Mouse (Mus musculus): ENCODE data around the gene Marc1. TPM values are rescaled to one million over a fixed set of nuclear protein-coding genes. Genes with fewer than 3 reads are reported as not detected.

Marc1 gene
- polyA plus RNA-seq, 1 experiment from 2014 or later = 3.9 TPM

DNA sequence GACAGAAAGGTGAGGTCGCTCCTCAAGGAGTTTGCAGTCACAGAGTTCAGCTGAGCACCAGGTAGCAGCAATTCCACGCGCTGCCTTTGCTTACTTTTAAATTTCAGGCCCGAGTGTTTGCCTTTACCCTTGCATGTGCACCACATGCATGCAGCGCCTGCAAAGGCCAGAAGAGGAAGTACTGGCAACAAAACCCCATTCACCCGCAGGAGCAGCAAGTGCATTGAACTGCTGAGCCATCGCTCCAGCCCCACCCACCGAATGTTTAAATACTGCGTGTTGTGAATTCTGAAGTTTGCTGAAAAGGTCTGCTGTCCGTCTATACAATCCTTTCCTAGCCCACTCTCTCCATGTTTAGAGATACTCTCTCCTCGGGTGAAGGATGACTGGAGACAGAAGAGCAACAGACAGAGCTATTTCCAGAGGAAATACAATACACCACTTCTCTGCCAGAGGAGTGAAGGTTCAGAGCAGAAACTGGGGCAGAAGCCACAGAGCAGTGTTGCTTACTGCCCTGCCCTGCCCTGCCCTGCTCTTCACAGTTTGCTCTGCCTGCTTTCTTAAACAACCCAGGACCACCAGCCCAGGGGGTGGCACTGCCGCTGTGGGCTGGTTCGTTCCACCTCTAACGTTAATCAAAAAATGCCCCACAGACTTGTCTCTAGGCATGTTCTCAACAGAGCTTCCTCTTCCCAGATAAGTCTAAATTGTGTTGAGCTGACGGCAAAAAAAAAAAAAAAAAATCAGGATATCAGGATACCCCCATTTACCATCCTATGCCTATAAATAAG, 3.3 kb downstream of the Marc1 start:
- Histone ChIP-seq H3K9me3 (ENCODE audit: control insufficient read depth, low read length) (no peaks in the 10 kb centered on the region), H3K4me2 (no peak overlapping the region), H3K27ac (ENCODE audit: low read depth, low read length) (peak overlapping the region; percentile 15; the same call in 1 of the 2 replicates), H3K9ac (ENCODE audit: low read depth, low read length) (no peak overlapping the region), H3K27me3 (replicated peaks; ENCODE audit: control insufficient read depth, insufficient read depth, low read length) (peaks cover 15% of the 10 kb centered on the region), H3K4me3 (ENCODE audit: low read depth, low read length) (no peak overlapping the region), H3K4me1 (replicated peaks; ENCODE audit: control insufficient read depth, insufficient read depth, low read length) (peaks cover 14% of the 10 kb centered on the region), H3K36me3 (ENCODE audit: control insufficient read depth, insufficient read depth, low read length) (no peaks in the 10 kb centered on the region)
- 51% methylated on average over 15 of the region's 15 CpGs for WGBS
- DNase-seq (ENCODE audit: low spot score) (no peak), ATAC-seq (replicated peaks; ENCODE audit: low FRiP score) (no peak)

DNA sequence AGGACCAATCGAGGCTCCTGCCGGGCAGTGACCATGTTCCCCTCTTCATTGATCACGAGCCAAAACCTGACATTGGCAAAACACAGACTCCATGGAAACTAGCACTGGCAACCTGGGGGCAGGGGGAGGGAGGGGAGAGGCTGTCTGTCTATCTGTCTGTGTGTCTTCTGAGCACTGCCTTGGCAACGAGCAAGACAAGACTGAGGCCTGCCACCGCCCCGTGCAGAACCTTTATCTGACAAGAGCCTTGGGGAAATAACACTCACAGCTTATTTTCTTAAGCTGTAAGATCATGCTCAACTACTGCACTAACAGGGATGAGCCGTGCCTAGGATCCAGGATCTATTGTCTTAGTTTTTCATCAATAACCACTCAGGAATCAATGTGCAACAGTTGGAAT, 4.0 kb downstream of the Marc1 start:
- Histone ChIP-seq H3K9ac (ENCODE audit: low read depth, low read length) (no peak overlapping the region), H3K4me2 (no peak overlapping the region), H3K36me3 (ENCODE audit: control insufficient read depth, insufficient read depth, low read length) (no peaks in the 10 kb centered on the region), H3K4me3 (ENCODE audit: low read depth, low read length) (no peak overlapping the region), H3K4me1 (replicated peaks; ENCODE audit: control insufficient read depth, insufficient read depth, low read length) (peaks cover 14% of the 10 kb centered on the region), H3K9me3 (ENCODE audit: control insufficient read depth, low read length) (no peaks in the 10 kb centered on the region), H3K27me3 (replicated peaks; ENCODE audit: control insufficient read depth, insufficient read depth, low read length) (peaks cover 15% of the 10 kb centered on the region), H3K27ac (ENCODE audit: low read depth, low read length) (no peak overlapping the region)
- no peak for DNase-seq (ENCODE audit: low spot score)
- WGBS = 69% methylated on average over 7 of the region's 7 CpGs
- ATAC-seq (replicated peaks; ENCODE audit: low FRiP score) = no peak

DNA sequence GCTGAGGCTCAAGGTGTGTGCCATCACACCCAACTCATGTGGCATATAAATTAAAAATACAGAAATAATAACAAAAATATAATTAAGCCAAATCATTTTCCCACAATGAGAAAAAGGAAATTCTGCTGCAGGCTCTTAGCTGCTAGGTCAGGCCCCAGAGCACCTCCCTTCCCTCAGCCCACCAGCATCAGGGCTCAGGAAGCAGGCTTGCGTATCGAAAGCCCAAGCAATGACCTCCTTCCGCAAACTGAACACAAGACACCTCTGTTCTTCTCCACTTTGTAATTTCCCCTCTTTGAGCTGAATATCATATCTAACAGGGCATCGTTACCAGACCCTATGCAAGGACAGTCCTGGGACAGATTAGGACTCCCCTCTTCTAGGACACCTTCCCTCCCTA, 5.4 kb downstream of the Marc1 start:
- WGBS = 87% methylated on average over 4 of the region's 4 CpGs
- peaks cover 8% of the 10 kb centered on the region for H3K27me3 ChIP-seq (replicated peaks; ENCODE audit: control insufficient read depth, insufficient read depth, low read length)

DNA sequence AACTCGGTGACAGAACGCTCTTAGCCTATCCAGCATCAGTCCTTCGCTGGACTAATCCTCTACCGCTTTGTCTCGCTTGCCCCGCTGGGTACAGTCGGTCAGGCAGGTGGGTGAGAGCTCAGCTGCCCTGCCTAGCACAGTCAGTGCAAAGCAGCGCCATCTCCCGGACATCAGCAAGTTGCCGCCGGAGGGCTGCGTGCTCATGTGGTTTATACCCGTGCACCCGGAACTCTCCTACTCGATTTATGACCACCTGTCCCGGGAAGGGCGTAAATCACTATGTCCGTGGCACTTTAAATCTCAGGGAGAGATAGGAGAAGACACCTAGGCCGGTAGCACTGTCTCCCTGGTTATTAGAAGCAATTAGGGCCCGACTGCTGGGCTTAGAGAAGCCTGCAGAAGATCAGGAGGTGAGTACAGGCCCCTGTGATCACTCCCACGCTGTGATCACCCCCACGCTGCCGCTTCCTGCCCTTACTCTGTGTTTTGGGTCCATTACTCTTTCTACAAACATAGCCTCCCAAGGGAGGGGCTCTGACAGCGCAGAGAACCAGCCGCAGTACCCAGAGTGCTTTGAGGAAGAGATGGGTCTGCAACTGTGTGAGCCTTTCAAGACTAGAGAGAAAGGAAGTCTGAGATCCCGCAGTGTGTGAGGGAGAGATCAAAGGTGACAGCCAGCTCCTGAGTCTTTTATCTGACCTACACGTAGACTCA, 17.8 kb downstream of the Marc1 start:
- H3K4me1 ChIP-seq (replicated peaks; ENCODE audit: control insufficient read depth, insufficient read depth, low read length) = no peaks in the 10 kb centered on the region; the same call in 1 of the 2 replicates
- H3K4me3 ChIP-seq (ENCODE audit: low read depth, low read length) = no peak overlapping the region
- ATAC-seq (replicated peaks; ENCODE audit: low FRiP score) = peak; percentile 62
- H3K9ac ChIP-seq (ENCODE audit: low read depth, low read length) = 0 out of 2 replicates have a peak overlapping the region, but pooled peaks have one; percentile 3
- H3K27ac ChIP-seq (ENCODE audit: low read depth, low read length) = no peak overlapping the region
- H3K36me3 ChIP-seq (ENCODE audit: control insufficient read depth, insufficient read depth, low read length) = no peaks in the 10 kb centered on the region
- 23% methylated on average over 27 of the region's 27 CpGs for WGBS
- no peaks in the 10 kb centered on the region for H3K27me3 ChIP-seq (replicated peaks; ENCODE audit: control insufficient read depth, insufficient read depth, low read length)
- H3K4me2 ChIP-seq = peak overlapping the region; percentile 37; the same call in 1 of the 2 replicates
- peak; percentile 59 for DNase-seq (ENCODE audit: low spot score)
- H3K9me3 ChIP-seq (ENCODE audit: control insufficient read depth, low read length) = no peaks in the 10 kb centered on the region

More for the DNA sequence above, 5.4 kb downstream of the Marc1 start:
- no peak overlapping the region for H3K27ac ChIP-seq (ENCODE audit: low read depth, low read length)
- no peak for ATAC-seq (replicated peaks; ENCODE audit: low FRiP score)
- no peaks in the 10 kb centered on the region for H3K36me3 ChIP-seq (ENCODE audit: control insufficient read depth, insufficient read depth, low read length)
- H3K9me3 ChIP-seq (ENCODE audit: control insufficient read depth, low read length) = no peaks in the 10 kb centered on the region
- no peak overlapping the region for H3K4me2 ChIP-seq
- H3K4me1 ChIP-seq (replicated peaks; ENCODE audit: control insufficient read depth, insufficient read depth, low read length) = peaks cover 10% of the 10 kb centered on the region
- H3K9ac ChIP-seq (ENCODE audit: low read depth, low read length) = no peak overlapping the region
- no peak overlapping the region for H3K4me3 ChIP-seq (ENCODE audit: low read depth, low read length)
- DNase-seq (ENCODE audit: low spot score) = no peak

DNA sequence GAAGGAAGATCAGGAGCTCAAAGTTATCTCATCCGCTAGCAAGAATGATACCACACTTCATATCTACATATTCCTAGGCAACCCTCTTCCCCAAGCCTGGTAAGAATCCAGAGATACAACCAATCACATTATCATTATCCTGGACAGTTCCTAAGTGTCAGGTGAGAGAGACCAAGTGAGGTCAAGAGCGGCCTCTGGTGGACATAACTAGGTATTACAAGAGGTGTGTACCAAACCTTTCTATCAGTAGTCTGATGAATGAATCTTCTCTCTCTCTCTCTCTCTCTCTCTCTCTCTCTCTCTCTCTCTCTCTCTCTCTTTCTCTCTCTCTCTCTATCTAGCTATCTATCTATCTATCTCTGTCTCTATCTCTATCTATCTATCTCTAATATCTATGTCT, 20.0 kb downstream of the Marc1 start:
- H3K4me1 ChIP-seq (replicated peaks; ENCODE audit: control insufficient read depth, insufficient read depth, low read length) = no peaks in the 10 kb centered on the region; the same call in 1 of the 2 replicates
- ATAC-seq (replicated peaks; ENCODE audit: low FRiP score) (no peak), DNase-seq (ENCODE audit: low spot score) (no peak)
- H3K27me3 ChIP-seq (replicated peaks; ENCODE audit: control insufficient read depth, insufficient read depth, low read length) = no peaks in the 10 kb centered on the region
- no peak overlapping the region for H3K27ac ChIP-seq (ENCODE audit: low read depth, low read length)
- H3K9ac ChIP-seq (ENCODE audit: low read depth, low read length) = no peak overlapping the region
- H3K36me3 ChIP-seq (ENCODE audit: control insufficient read depth, insufficient read depth, low read length) = no peaks in the 10 kb centered on the region
- no peak overlapping the region for H3K4me2 ChIP-seq
- no peak overlapping the region for H3K4me3 ChIP-seq (ENCODE audit: low read depth, low read length)
- 4% methylated on average over 2 of the region's 2 CpGs for WGBS
- no peaks in the 10 kb centered on the region for H3K9me3 ChIP-seq (ENCODE audit: control insufficient read depth, low read length)

DNA sequence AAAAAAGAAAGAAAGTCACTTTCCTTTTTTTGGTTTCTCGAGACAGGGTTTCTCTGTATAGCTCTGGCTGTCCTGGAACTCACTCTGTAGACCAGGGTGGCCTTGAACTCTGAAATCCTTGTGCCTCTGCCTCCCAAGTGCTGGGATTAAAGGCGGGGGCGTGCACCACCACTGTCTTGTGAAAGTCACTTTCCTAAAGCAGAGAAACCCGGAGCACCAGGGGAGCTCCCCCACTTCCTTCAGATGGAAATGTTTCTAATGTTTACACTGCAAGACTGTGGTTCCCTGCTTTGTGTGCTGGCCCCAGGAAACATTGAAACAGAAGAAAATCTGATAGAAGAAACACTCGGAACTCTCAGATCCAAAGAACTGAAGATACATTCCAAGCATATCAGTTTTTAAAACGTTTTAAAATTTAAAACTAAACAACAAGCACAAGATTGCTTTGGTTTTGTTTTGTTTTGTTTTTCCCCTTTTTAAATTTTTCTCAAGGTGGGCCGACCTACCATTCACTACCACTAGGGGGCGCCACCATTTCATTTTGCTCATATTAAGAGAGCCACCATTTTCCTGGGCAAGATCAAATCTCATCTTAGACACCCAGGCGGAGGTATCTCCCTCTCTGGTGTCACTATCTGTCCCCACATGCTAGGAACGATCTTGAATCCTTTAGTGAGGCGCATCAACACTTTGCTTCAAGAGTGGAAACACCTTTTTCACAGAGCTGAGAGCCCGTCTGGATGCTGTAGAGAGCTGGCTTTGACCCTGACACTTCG, 24.5 kb downstream of the Marc1 start:
- ATAC-seq (replicated peaks; ENCODE audit: low FRiP score) (peak; percentile 64; the same call in 1 of the 2 replicates), DNase-seq (ENCODE audit: low spot score) (no peak)
- Histone ChIP-seq H3K36me3 (ENCODE audit: control insufficient read depth, insufficient read depth, low read length) (no peaks in the 10 kb centered on the region), H3K4me2 (no peak overlapping the region), H3K4me1 (replicated peaks; ENCODE audit: control insufficient read depth, insufficient read depth, low read length) (peaks cover 5% of the 10 kb centered on the region), H3K9ac (ENCODE audit: low read depth, low read length) (no peak overlapping the region), H3K27ac (ENCODE audit: low read depth, low read length) (no peak overlapping the region), H3K4me3 (ENCODE audit: low read depth, low read length) (no peak overlapping the region), H3K27me3 (replicated peaks; ENCODE audit: control insufficient read depth, insufficient read depth, low read length) (no peaks in the 10 kb centered on the region), H3K9me3 (ENCODE audit: control insufficient read depth, low read length) (no peaks in the 10 kb centered on the region; the same call in 1 of the 2 replicates)
- WGBS = 58% methylated on average over 13 of the region's 13 CpGs

DNA sequence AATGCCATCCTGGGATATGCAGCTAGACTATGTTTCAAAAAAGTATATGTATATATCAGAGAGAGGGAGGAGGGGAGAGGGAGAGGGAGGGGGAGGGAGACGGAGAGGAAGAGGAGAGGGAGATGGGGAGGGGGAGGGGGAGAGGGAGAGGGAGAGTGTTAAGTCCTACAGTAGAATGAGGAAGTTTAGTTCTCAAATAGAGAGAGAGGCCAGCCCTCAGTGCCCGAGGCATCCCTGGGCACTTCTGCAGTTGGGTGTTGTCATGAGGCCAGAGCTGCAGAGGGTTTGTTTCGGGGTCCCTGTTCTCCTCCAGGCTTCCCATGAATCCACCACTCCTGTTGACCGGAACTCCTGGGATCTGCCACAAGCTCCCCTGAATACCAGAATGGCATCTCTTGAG, 27.5 kb downstream of the Marc1 start:
- H3K27ac ChIP-seq (ENCODE audit: low read depth, low read length) = no peak overlapping the region
- 49% methylated on average over 4 of the region's 4 CpGs for WGBS

DNA sequence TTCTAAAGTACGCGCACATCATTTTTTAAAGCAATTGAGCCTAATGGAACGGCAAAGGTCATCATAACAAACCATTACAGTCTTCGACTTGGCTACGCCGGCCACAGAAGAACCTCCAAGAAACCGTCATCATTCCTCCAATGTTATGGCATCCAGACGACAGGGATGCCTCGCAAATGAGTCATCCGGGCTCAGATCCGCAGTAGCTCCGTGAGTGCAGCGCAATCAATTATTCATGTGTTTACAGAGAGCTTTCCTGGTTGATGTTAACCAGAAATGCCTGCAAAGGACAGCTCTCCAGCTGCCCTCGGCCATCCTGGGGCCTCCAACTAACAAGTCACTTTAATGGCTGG, 29.0 kb downstream of the Marc1 start:
- H3K36me3 ChIP-seq (ENCODE audit: control insufficient read depth, insufficient read depth, low read length) = no peaks in the 10 kb centered on the region
- no peak for DNase-seq (ENCODE audit: low spot score)
- H3K4me3 ChIP-seq (ENCODE audit: low read depth, low read length) = no peak overlapping the region
- no peak overlapping the region for H3K4me2 ChIP-seq
- H3K9ac ChIP-seq (ENCODE audit: low read depth, low read length) = no peak overlapping the region
- 56% methylated on average over 14 of the region's 14 CpGs for WGBS
- no peak overlapping the region for H3K27ac ChIP-seq (ENCODE audit: low read depth, low read length)
- no peaks in the 10 kb centered on the region for H3K27me3 ChIP-seq (replicated peaks; ENCODE audit: control insufficient read depth, insufficient read depth, low read length)
- no peak for ATAC-seq (replicated peaks; ENCODE audit: low FRiP score)
- H3K9me3 ChIP-seq (ENCODE audit: control insufficient read depth, low read length) = no peaks in the 10 kb centered on the region; the same call in 1 of the 2 replicates
- peaks cover 18% of the 10 kb centered on the region for H3K4me1 ChIP-seq (replicated peaks; ENCODE audit: control insufficient read depth, insufficient read depth, low read length)

More for the DNA sequence above, 27.5 kb downstream of the Marc1 start:
- Histone ChIP-seq H3K36me3 (ENCODE audit: control insufficient read depth, insufficient read depth, low read length) (no peaks in the 10 kb centered on the region), H3K4me2 (no peak overlapping the region), H3K4me3 (ENCODE audit: low read depth, low read length) (no peak overlapping the region), H3K4me1 (replicated peaks; ENCODE audit: control insufficient read depth, insufficient read depth, low read length) (peaks cover 16% of the 10 kb centered on the region), H3K27me3 (replicated peaks; ENCODE audit: control insufficient read depth, insufficient read depth, low read length) (no peaks in the 10 kb centered on the region), H3K9ac (ENCODE audit: low read depth, low read length) (no peak overlapping the region), H3K9me3 (ENCODE audit: control insufficient read depth, low read length) (no peaks in the 10 kb centered on the region; the same call in 1 of the 2 replicates)
- ATAC-seq (replicated peaks; ENCODE audit: low FRiP score) (no peak), DNase-seq (ENCODE audit: low spot score) (no peak)

Measured in liver, embryonic 11.5 days (tissue).